Mouse (Mus musculus) small intestine, adult 2 months (tissue): Measurements from ENCODE around the gene 9430097D07Rik.

Experiments
- CTCF ChIP-seq: fragments of 200-500 bp; IDR thresholded peaks from 2 replicates; pipeline ENCODE4 v1.5.1; 2012; ENCODE audit warnings: low read depth, mild to moderate bottlenecking, control low read depth, inconsistent platforms, low read length, moderate library complexity, mixed read lengths; ENCODE audit not compliant: insufficient replicate concordance, insufficient read length; ENCODE audit errors: extremely low read depth
- POLR2A ChIP-seq: fragments of 200-500 bp; IDR thresholded peaks from 2 replicates; pipeline ENCODE4 v1.6.1; 2012; ENCODE audit warnings: low read depth, mild to moderate bottlenecking, control low read depth, inconsistent platforms, low read length, moderate library complexity

DNA sequence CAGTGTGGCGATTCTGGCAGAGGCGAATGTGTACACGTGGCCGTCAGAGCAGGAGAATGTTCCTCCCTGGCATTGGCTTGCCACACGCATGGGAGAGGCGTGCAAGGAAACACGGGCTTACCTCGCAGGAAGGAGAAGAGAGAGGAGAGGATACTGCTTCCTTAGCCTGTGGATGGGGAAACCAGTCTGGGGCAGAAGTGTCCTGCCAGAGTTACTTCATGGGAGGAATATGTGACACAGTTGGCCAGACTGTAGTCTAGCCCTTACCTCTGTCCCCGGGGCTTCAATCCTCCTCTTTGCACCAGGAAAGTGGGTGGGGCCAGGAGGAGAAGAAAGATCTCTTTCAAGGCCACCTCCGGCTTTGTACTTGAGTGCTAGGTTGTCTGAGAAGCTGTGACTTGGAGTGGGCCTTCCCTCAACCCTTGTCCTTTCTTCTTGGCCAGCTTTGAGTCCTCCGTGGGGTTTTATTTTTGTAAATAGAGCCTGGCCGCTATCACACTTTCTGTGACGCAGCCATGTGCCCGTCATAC is 36.0 kb downstream of the 9430097D07Rik start:
- TF ChIP-seq CTCF = no peak
- TF ChIP-seq POLR2A = no peak
